17 mouse cellular contexts compared by ENCODE assay signal in the genomic region with DNA sequence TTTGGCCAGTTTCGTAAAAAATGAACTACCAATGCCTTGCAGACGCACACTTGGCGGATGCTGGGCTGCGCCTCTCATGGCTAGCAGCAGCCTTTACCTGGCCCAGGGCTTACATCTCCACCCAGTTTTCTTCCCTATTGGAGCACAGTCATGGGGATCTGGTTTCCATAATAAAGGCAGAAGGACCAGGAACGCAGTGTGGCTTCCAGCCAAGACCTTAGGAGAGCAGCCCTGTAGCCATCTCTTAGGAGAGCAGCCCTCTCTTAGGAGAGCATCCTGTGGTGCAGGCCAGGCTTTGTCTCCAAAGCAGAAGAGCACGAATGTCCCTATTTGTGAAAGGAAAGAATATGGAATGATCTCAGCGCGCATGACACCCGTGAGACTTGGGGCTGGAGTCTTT.
A peak's percentile ranks its signal among the peaks of the same experiment; 100 is the strongest.
DNase-seq lines count a peak whose midpoint lies in the region; ATAC-seq lines count a peak whose summit lies in the region.
"Had no signal": no experiment of that assay in that cellular context is flagged by ENCODE, and none has a peak within 500 bp of the region (broad histone marks: within the 10 kb centered on the region; RNA-seq: fewer than 3 reads in every experiment).

No protein-coding gene starts in this region.

- intact Hi-C loops in left cerebral cortex, postnatal 25 days (cut with DNase I), result no loop called here

- ATAC-seq in cerebellum, adult (ENCODE audit: insufficient number of reproducible peaks, low FRiP score, low TSS enrichment), result peak; percentile 39; the same call in 1 of the 2 replicates
- ATAC-seq in inflammation-experienced regulatory T-cells, adult 6 months, result no peak
- ATAC-seq: forebrain, embryonic 13.5 days; intestine, postnatal 0 days had no signal

- no peak for DNase-seq in cerebellum, postnatal 4 days (ENCODE audit: low spot score in 2 of 2)
- peak; percentile 69 for DNase-seq in MN1 (ENCODE audit: low spot score)
- DNase-seq in cerebellum, adult 18-20 months, result peak; percentile 54 to 61
- DNase-seq in cerebellum, postnatal 10 days, result peak; percentile 13 to 38
- no peak for DNase-seq in kidney, adult 9 months
- DNase-seq in left cerebral cortex, postnatal 25 days (ENCODE audit: low spot score in 2 of 2), result no peak
- DNase-seq: adrenal gland, postnatal 14 days; gastrocnemius, postnatal 14 days; heart, postnatal 36 days; kidney, postnatal 25 days; lung, postnatal 10 days; midbrain, embryonic 14.5 days; right cerebral cortex, postnatal 25 days had no signal

Comparison
In these comparisons a context has a peak if more than half of its experiments do, and no peak if none do; other contexts are left out.
1. DNase-seq: peak in MN1 (single experiment), cerebellum, adult 18-20 months (2 of 2) and cerebellum, postnatal 10 days (2 of 2); none in cerebellum, postnatal 4 days (0 of 2), kidney, adult 9 months (single experiment) and left cerebral cortex, postnatal 25 days (0 of 2).